In genomic region chr2:92403776-92404319, GRCm38 (mm10) we compare ENCODE assay signal across 28 mouse cellular contexts. TPM values are rescaled to one million over a fixed set of nuclear protein-coding genes. Genes with fewer than 3 reads are reported as not detected.
DNase-seq lines count a peak whose midpoint lies in the region; TF ChIP-seq lines count a peak whose summit lies in the region.
"Had no signal": no experiment of that assay in that cellular context is flagged by ENCODE, and none has a peak within 500 bp of the region (broad histone marks: within the 10 kb centered on the region; RNA-seq: fewer than 3 reads in every experiment).

No protein-coding gene starts in this region.

- H3K4me1 ChIP-seq in cerebellum, adult 2 months (ENCODE audit: control insufficient read depth, insufficient read depth, low read length), result peaks cover 46% of the 10 kb centered on the region
- peaks cover 6% of the 10 kb centered on the region; the same call in 1 of the 2 replicates for H3K4me1 ChIP-seq in cortical plate, adult 2 months (ENCODE audit: control insufficient read depth, insufficient read depth, low read length)

- WGBS in cerebellum, adult 2 months, result 40% methylated on average over 5 of the region's 5 CpGs

- peak overlapping the region; percentile 90 for H3K27ac ChIP-seq in cerebellum, adult 2 months (ENCODE audit: insufficient read depth, low read length)
- H3K27ac ChIP-seq in layer of hippocampus, adult 2 months, result peak overlapping the region; percentile 90
- H3K27ac ChIP-seq in cortical plate, adult 2 months (ENCODE audit: insufficient read depth, low read length), result peak overlapping the region; percentile 11; the same call in 1 of the 2 replicates
- H3K27ac ChIP-seq: embryonic facial prominence, embryonic 10.5 days; embryonic facial prominence, embryonic 13.5 days; heart, adult 2 months; heart, embryonic 10.5 days; heart, embryonic 13.5 days; intestine, embryonic 15.5 days had no signal

- no peak for TF ChIP-seq POLR2A in cerebellum, adult 2 months (IDR thresholded peaks at IDR 0.05; ENCODE audit: borderline replicate concordance, insufficient read depth, low read length)
- TF ChIP-seq POLR2A in cortical plate, adult 2 months (IDR thresholded peaks at IDR 0.05; ENCODE audit: extremely low read depth, insufficient read depth, low read length), result no peak

- no peak overlapping the region for H3K4me3 ChIP-seq in cerebellum, adult 2 months (replicated peaks; ENCODE audit: insufficient read depth, low read depth, low read length)
- H3K4me3 ChIP-seq in layer of hippocampus, adult 2 months, result no peak overlapping the region
- no peak overlapping the region for H3K4me3 ChIP-seq in cortical plate, adult 2 months (ENCODE audit: insufficient read depth, low read length)
- H3K4me3 ChIP-seq: embryonic facial prominence, embryonic 10.5 days; embryonic facial prominence, embryonic 13.5 days; gastrocnemius, adult 2 months; heart, adult 2 months; heart, embryonic 10.5 days; heart, embryonic 13.5 days; hindbrain, embryonic 15.5 days; intestine, embryonic 15.5 days had no signal

- no peak for DNase-seq in cerebellum, adult 2 months
- DNase-seq in cerebellum, adult 9-10 months, result no peak
- no peak for DNase-seq in layer of hippocampus, adult 2 months (ENCODE audit: low spot score in 2 of 2)
- no peak for DNase-seq in layer of hippocampus, postnatal 14 days (ENCODE audit: low spot score in 2 of 2)
- peak; percentile 70 for DNase-seq in gonadal fat pad, adult 2 months (ENCODE audit: low read depth)
- DNase-seq in gastrocnemius, adult 8-10 months (ENCODE audit: low spot score in 2 of 2), result no peak
- DNase-seq in neural tube, embryonic 10.5 days (ENCODE audit: extremely low spot score, low spot score), result no peak
- DNase-seq: adrenal gland, adult 8-10 months; adrenal gland, postnatal 25 days; embryo, embryonic 11 days; forebrain, postnatal 0 days; gastrocnemius, adult 2 months; gastrocnemius, postnatal 25 days; heart, adult 2 months; heart, postnatal 14 days; heart, postnatal 4 days; kidney, adult 11 months had no signal

- no peaks in the 10 kb centered on the region for H3K27me3 ChIP-seq in cerebellum, adult 2 months (ENCODE audit: control insufficient read depth, insufficient read depth, low read length)
- H3K27me3 ChIP-seq: hindbrain, embryonic 15.5 days had no signal

- no peak for TF ChIP-seq CTCF in cerebellum, adult 2 months (IDR thresholded peaks at IDR 0.05; ENCODE audit: borderline replicate concordance, insufficient read depth, low read depth, low read length)
- no peak for TF ChIP-seq CTCF in layer of hippocampus, adult 2 months (conservative IDR thresholded peaks at IDR 0.05)
- no peak for TF ChIP-seq CTCF in cortical plate, adult 2 months (IDR thresholded peaks at IDR 0.05; ENCODE audit: extremely low read depth, insufficient read depth, low read length)

RNA-seq across cellular contexts. Expression of gene Mapk8ip1, which starts 2.8 kb away (rescaled TPM):
- polyA plus RNA-seq in cerebellum, adult 2 months (2012; rRNA removed), result 349 TPM in 2 replicates
- total RNA-seq in layer of hippocampus, adult 2 months (2021), result 100 to 1,000 TPM; 338 to 354 TPM
- 100 to 1,000 TPM; 386 to 394 TPM for total RNA-seq in layer of hippocampus, postnatal 14 days (2021)
- polyA plus RNA-seq in cortical plate, adult 2 months (2012; rRNA removed), result 320 and 321 TPM in 2 replicates
- polyA plus RNA-seq in gonadal fat pad, adult 2 months (2012; rRNA removed), result 13.6 and 18.1 TPM in 2 replicates
- 1 to 10 TPM; 1.7 to 2.5 (median 2.3) TPM for total RNA-seq in gastrocnemius, adult 8-10 months (2022)
- total RNA-seq: common myeloid progenitor, adult 5-6 weeks; granulocyte monocyte progenitor cell, adult 5-6 weeks had no signal

RNA-seq across cellular contexts. Expression of gene 1700029I15Rik, which starts 21.5 kb away (rescaled TPM):
- polyA plus RNA-seq in cerebellum, adult 2 months (2012; rRNA removed), result 6.4 and 6.9 TPM in 2 replicates
- total RNA-seq in layer of hippocampus, adult 2 months (2021), result 1 to 10 TPM; 4.5 to 5.0 TPM
- 1 to 10 TPM; 4.5 to 5.4 TPM for total RNA-seq in layer of hippocampus, postnatal 14 days (2021)
- 4.2 and 4.4 TPM in 2 replicates for polyA plus RNA-seq in cortical plate, adult 2 months (2012; rRNA removed)
- polyA plus RNA-seq in gonadal fat pad, adult 2 months (2012; rRNA removed), result 6.0 and 7.5 TPM in 2 replicates
- total RNA-seq in gastrocnemius, adult 8-10 months (2022), result 1 to 10 TPM in 2 of 4 experiments, under 1 TPM in 2; 0.24 to 1.3 (median 1.0) TPM

RNA-seq across cellular contexts. Expression of gene Large2, which starts 29.2 kb away (rescaled TPM):
- polyA plus RNA-seq in cerebellum, adult 2 months (2012; rRNA removed), result 0.62 and 1.4 TPM in 2 replicates
- 1 to 10 TPM in 1 of 2 experiments, under 1 TPM in 1; 0.98 to 1.1 TPM for total RNA-seq in layer of hippocampus, adult 2 months (2021)
- total RNA-seq in layer of hippocampus, postnatal 14 days (2021), result 1 to 10 TPM in 1 of 2 experiments, not detected in 1; 1.7 TPM
- polyA plus RNA-seq in cortical plate, adult 2 months (2012; rRNA removed), result 0.31 and 0.59 TPM in 2 replicates
- 22.6 and 27.0 TPM in 2 replicates for polyA plus RNA-seq in gonadal fat pad, adult 2 months (2012; rRNA removed)
- total RNA-seq in gastrocnemius, adult 8-10 months (2022), result under 1 TPM in 2 of 4 experiments, not detected in 2; 0.65 to 0.99 TPM
- total RNA-seq: heart, adult 2 months; MEL had no signal
- polyA plus RNA-seq: CD4-positive, CD25-positive, alpha-beta regulatory T cell, adult 4 months had no signal

RNA-seq across cellular contexts. Expression of gene Pex16, which starts 29.4 kb away (rescaled TPM):
- 60.7 and 63.5 TPM in 2 replicates for polyA plus RNA-seq in cerebellum, adult 2 months (2012; rRNA removed)
- total RNA-seq in layer of hippocampus, adult 2 months (2021), result 10 to 100 TPM; 34.9 to 36.1 TPM
- total RNA-seq in layer of hippocampus, postnatal 14 days (2021), result 10 to 100 TPM; 32.4 to 37.7 TPM
- 45.5 and 50.3 TPM in 2 replicates for polyA plus RNA-seq in cortical plate, adult 2 months (2012; rRNA removed)
- 96.0 and 180 TPM in 2 replicates for polyA plus RNA-seq in gonadal fat pad, adult 2 months (2012; rRNA removed)
- 10 to 100 TPM; 17.0 to 19.5 (median 17.7) TPM for total RNA-seq in gastrocnemius, adult 8-10 months (2022)

RNA-seq across cellular contexts. Expression of gene Cry2, which starts 30.0 kb away (rescaled TPM):
- 79.4 and 81.8 TPM in 2 replicates for polyA plus RNA-seq in cerebellum, adult 2 months (2012; rRNA removed)
- 100 to 1,000 TPM; 105 to 108 TPM for total RNA-seq in layer of hippocampus, adult 2 months (2021)
- total RNA-seq in layer of hippocampus, postnatal 14 days (2021), result 100 to 1,000 TPM in 1 of 2 experiments, 10 to 100 TPM in 1; 89.0 to 110 TPM
- polyA plus RNA-seq in cortical plate, adult 2 months (2012; rRNA removed), result 99.9 and 108 TPM in 2 replicates
- polyA plus RNA-seq in gonadal fat pad, adult 2 months (2012; rRNA removed), result 28.7 and 30.9 TPM in 2 replicates
- total RNA-seq in gastrocnemius, adult 8-10 months (2022), result 10 to 100 TPM; 27.5 to 34.6 (median 31.3) TPM

Comparison
In these comparisons a context has a peak if more than half of its experiments do, and no peak if none do; other contexts are left out.
1. H3K27ac ChIP-seq: peak in every context shown above with its lines; median percentile 90 in cerebellum, adult 2 months; 90 in layer of hippocampus, adult 2 months; 11 in cortical plate, adult 2 months.
2. RNA of gene Mapk8ip1, which starts 2.8 kb away (total RNA-seq): 386 to 394 TPM in layer of hippocampus, postnatal 14 days and 338 to 354 TPM in layer of hippocampus, adult 2 months; 1.7 to 2.5 TPM in gastrocnemius, adult 8-10 months; every median in the first group is over 10 times any median in the second.